Mouse (Mus musculus) stomach, embryonic 15.5 days (tissue): ENCODE measurements at regions not wholly inside any gene's neighbourhood (a gene's known extent, or its start where the extent isn't known, plus 50 kb on each side); places are given as distances from the start of the nearest gene placed in this dataset.
"Not testable (repeated sequence)": the region's sequence is repeated elsewhere in the genome, so short reads cannot be mapped to it uniquely, and the experiment has no call there.

Source experiments
- ATAC-seq: fragments of 200-750 bp; cut with Nextera tagmentation; 2 replicates; pipeline ENCODE4 v1.8.0; 2017; ENCODE audit warnings: low read depth, moderate number of reproducible peaks, moderate TSS enrichment; ENCODE audit not compliant: insufficient read depth, low FRiP score
- H3K27ac ChIP-seq: fragments of 300-500 bp; sonication (generic); 2 replicates; pipeline ENCODE4 v1.5.1; 2015; ENCODE audit warnings: mild to moderate bottlenecking, inconsistent platforms
- H3K27me3 ChIP-seq: fragments of 300-500 bp; sonication (generic); replicated peaks from 2 replicates; pipeline ENCODE4 v1.6.1; 2015; ENCODE audit warnings: inconsistent platforms
- H3K36me3 ChIP-seq: fragments of 300-500 bp; sonication (generic); 2 replicates; pipeline ENCODE4 v1.6.1; 2015; ENCODE audit warnings: inconsistent platforms
- H3K4me1 ChIP-seq: fragments of 300-500 bp; sonication (generic); 2 replicates; pipeline ENCODE4 v1.6.1; 2015; ENCODE audit warnings: inconsistent platforms
- H3K4me2 ChIP-seq: fragments of 300-500 bp; sonication (generic); 2 replicates; pipeline ENCODE4 v1.6.1; 2015; ENCODE audit warnings: mild to moderate bottlenecking, inconsistent platforms
- H3K4me3 ChIP-seq: fragments of 300-500 bp; sonication (generic); replicated peaks from 2 replicates; pipeline ENCODE4 v1.5.1; 2015; ENCODE audit warnings: inconsistent platforms
- H3K9ac ChIP-seq: fragments of 300-500 bp; sonication (generic); 2 replicates; pipeline ENCODE4 v1.6.1; 2015; ENCODE audit warnings: inconsistent platforms
- H3K9me3 ChIP-seq: fragments of 300-500 bp; sonication (generic); 2 replicates; pipeline ENCODE4 v1.6.1; 2016; ENCODE audit warnings: inconsistent platforms
- WGBS: fragments of 180-500 bp; shearing (Covaris S2); methylation state at CpG from one replicate; pipeline ENCODE4 v1.1.7; 2015; 5-methylcytosine and 5-hydroxymethylcytosine counted together

- H3K27ac ChIP-seq, H3K36me3 ChIP-seq, H3K27me3 ChIP-seq, H3K4me2 ChIP-seq, H3K9me3 ChIP-seq, H3K4me1 ChIP-seq, H3K9ac ChIP-seq, H3K4me3 ChIP-seq, ATAC-seq: not testable (repeated sequence)
- WGBS: 80% methylated on average over 3 of the region's 3 CpGs
Measured at GRCm38 (mm10) chr17:13432256-13432655, 77.9 kb downstream of the Tcp10c start.

- not testable (repeated sequence) for ATAC-seq, H3K9me3 ChIP-seq, H3K36me3 ChIP-seq, H3K27me3 ChIP-seq, H3K9ac ChIP-seq, H3K4me2 ChIP-seq, H3K27ac ChIP-seq, H3K4me3 ChIP-seq, H3K4me1 ChIP-seq
- WGBS: 86% methylated on average over 7 of the region's 7 CpGs
Measured at GRCm38 (mm10) chr17:13434146-13434545, 79.8 kb downstream of the Tcp10c start.

GRCm38 (mm10) chr17:13438790-13439189 lies 84.4 kb downstream of the Tcp10c start:
- H3K36me3 ChIP-seq, H3K4me2 ChIP-seq, H3K9me3 ChIP-seq, H3K4me1 ChIP-seq, H3K9ac ChIP-seq, H3K27me3 ChIP-seq, ATAC-seq, H3K27ac ChIP-seq, H3K4me3 ChIP-seq: not testable (repeated sequence)
- WGBS: 84% methylated on average over 3 of the region's 3 CpGs

GRCm38 (mm10) chr17:13440708-13441530 lies 86.5 kb downstream of the Tcp10c start:
- not testable (repeated sequence) for H3K36me3 ChIP-seq, H3K27me3 ChIP-seq, H3K4me1 ChIP-seq, H3K4me3 ChIP-seq, H3K27ac ChIP-seq, H3K4me2 ChIP-seq, H3K9ac ChIP-seq, H3K9me3 ChIP-seq
- ATAC-seq: peak; percentile 38; the same call in 1 of the 2 replicates
- WGBS: 79% methylated on average over 9 of the region's 9 CpGs

- not testable (repeated sequence) for ATAC-seq, H3K4me2 ChIP-seq, H3K4me3 ChIP-seq, H3K36me3 ChIP-seq, H3K27me3 ChIP-seq, H3K27ac ChIP-seq, H3K9me3 ChIP-seq, H3K4me1 ChIP-seq, H3K9ac ChIP-seq
- WGBS: 79% methylated on average over 6 of the region's 6 CpGs
Measured at GRCm38 (mm10) chr17:13442229-13442628, 87.9 kb downstream of the Tcp10c start.

- H3K4me2 ChIP-seq, H3K4me3 ChIP-seq, H3K9ac ChIP-seq, ATAC-seq, H3K27me3 ChIP-seq, H3K4me1 ChIP-seq, H3K9me3 ChIP-seq, H3K27ac ChIP-seq, H3K36me3 ChIP-seq: not testable (repeated sequence)
- WGBS: 76% methylated on average over 7 of the region's 7 CpGs
Measured at GRCm38 (mm10) chr17:13456869-13457600, 102.7 kb downstream of the Tcp10c start.

GRCm38 (mm10) chr17:13457942-13458341 lies 103.6 kb downstream of the Tcp10c start:
- not testable (repeated sequence) for H3K4me3 ChIP-seq, H3K9ac ChIP-seq, H3K27me3 ChIP-seq, ATAC-seq, H3K4me1 ChIP-seq, H3K27ac ChIP-seq, H3K4me2 ChIP-seq, H3K36me3 ChIP-seq, H3K9me3 ChIP-seq
- 74% methylated on average over 2 of the region's 2 CpGs for WGBS

- not testable (repeated sequence) for H3K4me3 ChIP-seq, ATAC-seq
- 57% methylated on average over 1 of the region's 2 CpGs for WGBS
Measured at GRCm38 (mm10) chr17:13458814-13459213, 104.4 kb downstream of the Tcp10c start.

GRCm38 (mm10) chr17:13462663-13463062 lies 108.3 kb downstream of the Tcp10c start:
- not testable (repeated sequence) for H3K9me3 ChIP-seq, H3K4me2 ChIP-seq, H3K27me3 ChIP-seq, ATAC-seq, H3K4me3 ChIP-seq, H3K9ac ChIP-seq, H3K4me1 ChIP-seq, H3K27ac ChIP-seq, H3K36me3 ChIP-seq
- WGBS: 98% methylated on average over 3 of the region's 9 CpGs

More at GRCm38 (mm10) chr17:13458814-13459213, 104.4 kb downstream of the Tcp10c start:
- H3K27me3 ChIP-seq, H3K4me2 ChIP-seq, H3K9ac ChIP-seq, H3K4me1 ChIP-seq, H3K9me3 ChIP-seq, H3K36me3 ChIP-seq, H3K27ac ChIP-seq: not testable (repeated sequence)

- not testable (repeated sequence) for H3K9ac ChIP-seq, H3K27me3 ChIP-seq, H3K4me2 ChIP-seq, H3K27ac ChIP-seq, H3K4me1 ChIP-seq, H3K36me3 ChIP-seq, ATAC-seq, H3K4me3 ChIP-seq, H3K9me3 ChIP-seq
- WGBS: 43% methylated on average over 5 of the region's 5 CpGs
Measured at GRCm38 (mm10) chr17:13465822-13466221, 111.5 kb downstream of the Tcp10c start.

GRCm38 (mm10) chr17:13469867-13470380 lies 115.6 kb downstream of the Tcp10c start:
- ATAC-seq, H3K27me3 ChIP-seq, H3K4me3 ChIP-seq, H3K27ac ChIP-seq, H3K9ac ChIP-seq, H3K36me3 ChIP-seq, H3K9me3 ChIP-seq, H3K4me1 ChIP-seq, H3K4me2 ChIP-seq: not testable (repeated sequence)
- WGBS: 77% methylated on average over 8 of the region's 8 CpGs

GRCm38 (mm10) chr17:13472460-13473062 lies 118.2 kb downstream of the Tcp10c start:
- Histone ChIP-seq H3K4me2 (no peak overlapping the region), H3K27me3 (no peaks in the 10 kb centered on the region), H3K27ac (no peak overlapping the region), H3K36me3 (no peaks in the 10 kb centered on the region), H3K9me3 (no peaks in the 10 kb centered on the region), H3K4me3 (no peak overlapping the region), H3K9ac (no peak overlapping the region), H3K4me1 (no peaks in the 10 kb centered on the region)
- ATAC-seq: no peak
- 15% methylated on average over 7 of the region's 7 CpGs for WGBS
